Mouse (Mus musculus) erythroblast, embryonic 14.5 days (primary cell): ENCODE measurements around the gene Rassf8.

Experiments used
- GATA1 ChIP-seq: IDR thresholded peaks from 2 replicates; pipeline ENCODE4 v1.6.1; 2012; ENCODE audit warnings: low read length, inconsistent platforms, mixed read lengths
- TAL1 ChIP-seq: IDR thresholded peaks from 3 replicates; pipeline ENCODE4 v1.6.1; 2012; ENCODE audit warnings: low read length, inconsistent platforms, mixed read lengths

DNA sequence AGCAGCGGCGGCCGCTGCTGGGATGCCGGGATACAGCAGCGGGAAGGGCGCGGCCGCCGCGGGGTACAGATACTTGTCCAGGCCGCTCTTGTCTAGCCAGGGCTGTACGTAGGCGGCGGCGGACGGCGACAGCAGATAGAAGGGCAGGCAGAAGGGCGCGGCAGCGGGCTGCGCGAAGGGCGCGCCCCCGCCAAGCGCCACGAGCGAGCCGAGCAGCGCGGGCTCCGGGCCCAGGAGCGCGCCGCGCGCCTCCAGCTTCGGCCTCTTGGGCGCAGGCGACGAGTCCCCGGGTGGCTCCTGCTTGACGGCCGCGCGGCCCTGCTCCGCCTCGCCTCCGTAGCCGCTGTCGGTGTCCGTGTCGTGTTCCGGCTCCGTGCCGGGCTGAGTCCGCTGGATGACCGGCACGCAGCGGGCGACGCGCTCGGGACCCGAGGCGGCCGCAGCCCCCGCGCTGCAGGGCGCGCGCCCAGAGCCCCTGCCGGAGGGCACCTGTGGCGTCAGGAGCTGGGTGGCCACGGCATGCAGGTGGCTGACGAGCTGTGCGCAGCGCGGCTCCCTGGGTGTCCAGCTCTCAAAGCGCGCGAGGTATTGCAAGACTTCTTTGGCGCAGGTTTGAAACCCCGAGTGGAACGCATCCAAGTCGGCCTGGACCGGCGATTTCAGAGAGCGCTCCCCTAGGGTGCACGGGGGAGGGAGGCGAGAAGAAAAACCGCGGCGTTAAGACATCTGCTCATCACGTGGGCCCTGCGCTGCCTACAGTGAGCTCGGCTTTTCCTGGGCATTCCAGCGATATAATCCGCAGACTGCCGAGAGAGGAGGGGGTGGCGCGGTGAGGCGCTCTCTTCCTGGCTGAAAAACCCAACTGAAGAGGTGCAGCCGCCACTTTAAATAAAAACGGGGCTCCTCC is 116.8 kb downstream of the Rassf8 start:
- TF ChIP-seq GATA1 (no peak), TAL1 (no peak)
